Mouse (Mus musculus) CD8-positive naive resting alpha-beta T cell, adult 2 months (primary cell): ENCODE measurements around the gene Atp11b.

Source experiments
- DNase-seq, 2 experiments: peaks; one replicate each; pipeline ENCODE4 v3.0.0; 2022; ENCODE audit warnings: low read depth in 2 of 2, low spot score in 2 of 2

The Atp11b gene

GRCm38 (mm10) chr3:35764637-35765617 is 11.0 kb downstream of the Atp11b start:
- DNase-seq = no peak

- DNase-seq = no peak
Observed at GRCm38 (mm10) chr3:35779748-35780147, 25.8 kb downstream of the Atp11b start.

- no peak for DNase-seq
Observed at GRCm38 (mm10) chr3:35802040-35802439, 48.1 kb downstream of the Atp11b start.

GRCm38 (mm10) chr3:35819887-35820286 is 66.0 kb downstream of the Atp11b start:
- no peak for DNase-seq

- no peak for DNase-seq
Observed at GRCm38 (mm10) chr3:35822036-35822435, 68.1 kb downstream of the Atp11b start.

- DNase-seq = no peak
Observed at GRCm38 (mm10) chr3:35849326-35849725, 95.4 kb downstream of the Atp11b start.

- no peak for DNase-seq
Observed at GRCm38 (mm10) chr3:35883267-35883666, 129.4 kb downstream of the Atp11b start.

- no peak for DNase-seq
Observed at GRCm38 (mm10) chr3:35889531-35889930, 135.6 kb downstream of the Atp11b start.

GRCm38 (mm10) chr3:35891123-35891522 is 137.2 kb downstream of the Atp11b start:
- no peak for DNase-seq

GRCm38 (mm10) chr3:35893156-35893555 is 139.2 kb downstream of the Atp11b start:
- no peak for DNase-seq

- DNase-seq = no peak
Observed at GRCm38 (mm10) chr3:35897900-35898299, 144.0 kb downstream of the Atp11b start.

- DNase-seq = no peak
Observed at GRCm38 (mm10) chr3:35899109-35899508, 145.2 kb downstream of the Atp11b start.

- no peak for DNase-seq
Observed at GRCm38 (mm10) chr3:35900555-35901204, 146.8 kb downstream of the Atp11b start.
